ENCODE assay signal across 25 mouse cellular contexts in the genomic region with DNA sequence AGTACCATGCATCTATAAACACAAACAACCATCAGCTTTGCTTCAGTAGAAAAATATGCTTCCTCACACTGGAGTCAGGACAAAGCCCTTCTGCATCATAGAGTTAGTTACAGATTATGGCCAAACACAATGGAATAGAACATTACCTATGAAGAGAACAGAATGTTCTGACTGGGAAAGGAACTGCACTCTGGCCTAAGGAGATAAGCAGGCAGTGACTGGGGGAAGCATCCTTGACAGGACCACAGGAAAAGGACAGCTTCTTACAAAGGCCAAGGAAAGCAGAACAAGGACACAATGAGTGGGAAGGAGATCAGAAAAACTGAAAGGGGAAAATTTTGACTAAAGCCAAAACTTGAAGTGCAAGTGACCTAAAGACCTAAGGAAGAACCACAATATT. TPM values are rescaled to one million over a fixed set of nuclear protein-coding genes. Genes with fewer than 3 reads are reported as not detected.
"Had no signal": no experiment of that assay in that cellular context is flagged by ENCODE, and none has a peak within 500 bp of the region (broad histone marks: within the 10 kb centered on the region; RNA-seq: fewer than 3 reads in every experiment).

No protein-coding gene starts in this region.

- ATAC-seq: midbrain, embryonic 13.5 days; midbrain, embryonic 16.5 days had no signal

- H3K9ac ChIP-seq: kidney, embryonic 15.5 days; liver, embryonic 14.5 days; lung, embryonic 15.5 days; midbrain, embryonic 13.5 days; neural tube, embryonic 13.5 days had no signal

- H3K4me3 ChIP-seq: kidney, embryonic 15.5 days; lung, embryonic 15.5 days; megakaryocyte, embryonic 14.5 days; midbrain, embryonic 10.5 days; midbrain, embryonic 13.5 days; myocyte; neural tube, embryonic 13.5 days had no signal

- H3K36me3 ChIP-seq: kidney, embryonic 15.5 days; lung, embryonic 15.5 days; midbrain, embryonic 10.5 days; midbrain, embryonic 13.5 days; neural tube, embryonic 13.5 days had no signal

- DNase-seq: kidney, adult 11 months; kidney, adult 8-10 months; kidney, postnatal 10 days; kidney, postnatal 36 days; lung, adult 18-20 months; lung, postnatal 10 days; lung, postnatal 36 days; right cerebral cortex, adult 18-20 months; right cerebral cortex, postnatal 14 days; right cerebral cortex, postnatal 4 days; thymus, adult 2 months; thymus, postnatal 14 days; thymus, postnatal 4 days had no signal

- H3K4me2 ChIP-seq: kidney, embryonic 15.5 days; lung, embryonic 15.5 days; midbrain, embryonic 13.5 days; neural tube, embryonic 13.5 days had no signal

- H3K4me1 ChIP-seq: kidney, embryonic 15.5 days; lung, embryonic 15.5 days; midbrain, embryonic 10.5 days; midbrain, embryonic 13.5 days; neural tube, embryonic 13.5 days had no signal

- H3K27me3 ChIP-seq: kidney, embryonic 15.5 days; lung, embryonic 15.5 days; megakaryocyte, embryonic 14.5 days; midbrain, embryonic 13.5 days; neural tube, embryonic 13.5 days had no signal

- H3K27ac ChIP-seq: kidney, embryonic 15.5 days; liver, embryonic 14.5 days; lung, embryonic 15.5 days; midbrain, embryonic 10.5 days; midbrain, embryonic 13.5 days; neural tube, embryonic 13.5 days; stomach, postnatal 0 days had no signal

- H3K9me3 ChIP-seq: kidney, embryonic 15.5 days; lung, embryonic 15.5 days; megakaryocyte, embryonic 14.5 days; midbrain, embryonic 10.5 days; midbrain, embryonic 13.5 days; neural tube, embryonic 13.5 days had no signal

RNA-seq across cellular contexts. Expression of a gene that starts 56.9 kb away (rescaled TPM):
- total RNA-seq: monocyte, adult 5-6 weeks had no signal
- polyA plus RNA-seq: myocyte; stomach, embryonic 14.5 days had no signal
